Mouse (Mus musculus) heart, embryonic 16.5 days (tissue): ENCODE measurements around the gene Larp4b. TPM values are rescaled to one million over a fixed set of nuclear protein-coding genes. Genes with fewer than 3 reads are reported as not detected.

Source experiments
- polyA plus RNA-seq: library from polyadenylated mRNA; unstranded; fragments of >200 nt; fragmentation: Nextera tagmentation; extraction: Ambion mirVana; gene quantifications from 2 replicates; pipeline ENCODE4 v1.2.1, GENCODE M21; 2015

Gene Larp4b
- polyA plus RNA-seq, 1 experiment from 2014 or later: 27.0 TPM

Other genes with a start within 250 kb of the Larp4b start
- 18.7 and 20.6 TPM in 2 replicates for gene Wdr37, start 222.0 kb upstream of the Larp4b start, polyA plus RNA-seq
- gene Idi1, start 208.4 kb upstream of the Larp4b start, polyA plus RNA-seq: 40.1 and 49.2 TPM in 2 replicates
- not detected in 2 replicates for gene Gm9745, start 145.7 kb upstream of the Larp4b start, polyA plus RNA-seq
- gene Idi2, start 141.0 kb upstream of the Larp4b start, polyA plus RNA-seq: 0.09 and 0.14 TPM in 2 replicates
- 52.0 and 53.2 TPM in 2 replicates for gene Gtpbp4, start 97.8 kb upstream of the Larp4b start, polyA plus RNA-seq
- gene Dip2c, start 182.6 kb downstream of the Larp4b start, polyA plus RNA-seq: 5.6 and 6.8 TPM in 2 replicates